Mouse (Mus musculus): Measurements from ENCODE around the gene Usp20. TPM values are rescaled to one million over a fixed set of nuclear protein-coding genes. Genes with fewer than 3 reads are reported as not detected.

Gene Usp20
- polyA plus RNA-seq, 1 experiment, result 18.5 TPM

- WGBS, result 53% methylated on average over 8 of the region's 8 CpGs
These were observed 44.6 kb downstream of the Usp20 start for GRCm38 (mm10) chr2:31026642-31027041.

GRCm38 (mm10) chr2:31031972-31032371, 49.9 kb downstream of the Usp20 start:
- no peak overlapping the region for H3K4me3 ChIP-seq (replicated peaks; ENCODE audit: extremely low read depth, low read depth, low read length)
- 89% methylated on average over 7 of the region's 7 CpGs for WGBS
- DNase-seq, result no peak
- H3K4me1 ChIP-seq (ENCODE audit: control insufficient read depth, insufficient read depth, low read length), result no peaks in the 10 kb centered on the region
- no peak for TF ChIP-seq CTCF (IDR thresholded peaks at IDR 0.05; ENCODE audit: insufficient read depth, low read length)
- TF ChIP-seq POLR2A (IDR thresholded peaks at IDR 0.05; ENCODE audit: borderline replicate concordance, extremely low read depth, low read depth, low read length), result no peak

More at GRCm38 (mm10) chr2:31026642-31027041, 44.6 kb downstream of the Usp20 start:
- H3K4me3 ChIP-seq (replicated peaks; ENCODE audit: extremely low read depth, low read depth, low read length), result no peak overlapping the region
- TF ChIP-seq POLR2A (IDR thresholded peaks at IDR 0.05; ENCODE audit: borderline replicate concordance, extremely low read depth, low read depth, low read length) (no peak), CTCF (IDR thresholded peaks at IDR 0.05; ENCODE audit: insufficient read depth, low read length) (no peak)
- H3K4me1 ChIP-seq (ENCODE audit: control insufficient read depth, insufficient read depth, low read length), result no peaks in the 10 kb centered on the region
- DNase-seq, result no peak

GRCm38 (mm10) chr2:31036811-31037210, 54.7 kb downstream of the Usp20 start:
- TF ChIP-seq CTCF (IDR thresholded peaks at IDR 0.05; ENCODE audit: insufficient read depth, low read length) (no peak), POLR2A (IDR thresholded peaks at IDR 0.05; ENCODE audit: borderline replicate concordance, extremely low read depth, low read depth, low read length) (no peak)
- 87% methylated on average over 6 of the region's 6 CpGs for WGBS
- DNase-seq, result no peak
- Histone ChIP-seq H3K4me1 (ENCODE audit: control insufficient read depth, insufficient read depth, low read length) (no peaks in the 10 kb centered on the region), H3K4me3 (replicated peaks; ENCODE audit: extremely low read depth, low read depth, low read length) (no peak overlapping the region)

GRCm38 (mm10) chr2:31040043-31040442, 58.0 kb downstream of the Usp20 start:
- H3K4me3 ChIP-seq (replicated peaks; ENCODE audit: extremely low read depth, low read depth, low read length), result no peak overlapping the region
- no peaks in the 10 kb centered on the region for H3K4me1 ChIP-seq (ENCODE audit: control insufficient read depth, insufficient read depth, low read length)
- TF ChIP-seq CTCF (IDR thresholded peaks at IDR 0.05; ENCODE audit: insufficient read depth, low read length), result no peak
- no peak for TF ChIP-seq POLR2A (IDR thresholded peaks at IDR 0.05; ENCODE audit: borderline replicate concordance, extremely low read depth, low read depth, low read length)
- no peak for DNase-seq
- WGBS, result 98% methylated on average over 3 of the region's 3 CpGs

- Histone ChIP-seq H3K4me1 (ENCODE audit: control insufficient read depth, insufficient read depth, low read length) (no peaks in the 10 kb centered on the region), H3K4me3 (replicated peaks; ENCODE audit: extremely low read depth, low read depth, low read length) (no peak overlapping the region)
- no peak for TF ChIP-seq CTCF (IDR thresholded peaks at IDR 0.05; ENCODE audit: insufficient read depth, low read length)
- no peak for TF ChIP-seq POLR2A (IDR thresholded peaks at IDR 0.05; ENCODE audit: borderline replicate concordance, extremely low read depth, low read depth, low read length)
- DNase-seq, result no peak
- WGBS, result 76% methylated on average over 3 of the region's 3 CpGs
These were observed 58.4 kb downstream of the Usp20 start for GRCm38 (mm10) chr2:31040487-31040886.

- no peak for DNase-seq
- Histone ChIP-seq H3K4me3 (replicated peaks; ENCODE audit: extremely low read depth, low read depth, low read length) (no peak overlapping the region), H3K4me1 (ENCODE audit: control insufficient read depth, insufficient read depth, low read length) (no peaks in the 10 kb centered on the region)
- TF ChIP-seq CTCF (IDR thresholded peaks at IDR 0.05; ENCODE audit: insufficient read depth, low read length), result no peak
- no peak for TF ChIP-seq POLR2A (IDR thresholded peaks at IDR 0.05; ENCODE audit: borderline replicate concordance, extremely low read depth, low read depth, low read length)
- WGBS, result 70% methylated on average over 6 of the region's 6 CpGs
These were observed 59.3 kb downstream of the Usp20 start for GRCm38 (mm10) chr2:31041386-31041785.

GRCm38 (mm10) chr2:31042881-31043280, 60.8 kb downstream of the Usp20 start:
- TF ChIP-seq POLR2A (IDR thresholded peaks at IDR 0.05; ENCODE audit: borderline replicate concordance, extremely low read depth, low read depth, low read length) (no peak), CTCF (IDR thresholded peaks at IDR 0.05; ENCODE audit: insufficient read depth, low read length) (no peak)
- no peak for DNase-seq
- Histone ChIP-seq H3K4me3 (replicated peaks; ENCODE audit: extremely low read depth, low read depth, low read length) (no peak overlapping the region), H3K4me1 (ENCODE audit: control insufficient read depth, insufficient read depth, low read length) (no peaks in the 10 kb centered on the region)
- WGBS, result 79% methylated on average over 6 of the region's 6 CpGs

- TF ChIP-seq POLR2A (IDR thresholded peaks at IDR 0.05; ENCODE audit: borderline replicate concordance, extremely low read depth, low read depth, low read length) (no peak), CTCF (IDR thresholded peaks at IDR 0.05; ENCODE audit: insufficient read depth, low read length) (no peak)
- Histone ChIP-seq H3K4me1 (ENCODE audit: control insufficient read depth, insufficient read depth, low read length) (no peaks in the 10 kb centered on the region), H3K4me3 (replicated peaks; ENCODE audit: extremely low read depth, low read depth, low read length) (no peak overlapping the region)
- DNase-seq, result no peak
- 100% methylated on average over 1 of the region's 1 CpGs for WGBS
These were observed 61.8 kb downstream of the Usp20 start for GRCm38 (mm10) chr2:31043856-31044255.

GRCm38 (mm10) chr2:31048037-31048436, 66.0 kb downstream of the Usp20 start:
- Histone ChIP-seq H3K4me3 (replicated peaks; ENCODE audit: extremely low read depth, low read depth, low read length) (no peak overlapping the region), H3K4me1 (ENCODE audit: control insufficient read depth, insufficient read depth, low read length) (no peaks in the 10 kb centered on the region)
- WGBS, result 87% methylated on average over 6 of the region's 6 CpGs
- no peak for TF ChIP-seq POLR2A (IDR thresholded peaks at IDR 0.05; ENCODE audit: borderline replicate concordance, extremely low read depth, low read depth, low read length)
- TF ChIP-seq CTCF (IDR thresholded peaks at IDR 0.05; ENCODE audit: insufficient read depth, low read length), result no peak
- no peak for DNase-seq

GRCm38 (mm10) chr2:31052441-31052840, 70.4 kb downstream of the Usp20 start:
- TF ChIP-seq POLR2A (IDR thresholded peaks at IDR 0.05; ENCODE audit: borderline replicate concordance, extremely low read depth, low read depth, low read length) (no peak), CTCF (IDR thresholded peaks at IDR 0.05; ENCODE audit: insufficient read depth, low read length) (no peak)
- no peaks in the 10 kb centered on the region for H3K4me1 ChIP-seq (ENCODE audit: control insufficient read depth, insufficient read depth, low read length)
- DNase-seq, result no peak
- WGBS, result 81% methylated on average over 10 of the region's 10 CpGs
- no peak overlapping the region for H3K4me3 ChIP-seq (replicated peaks; ENCODE audit: extremely low read depth, low read depth, low read length)
